14 mouse cellular contexts compared by ENCODE assay signal in the genomic region with DNA sequence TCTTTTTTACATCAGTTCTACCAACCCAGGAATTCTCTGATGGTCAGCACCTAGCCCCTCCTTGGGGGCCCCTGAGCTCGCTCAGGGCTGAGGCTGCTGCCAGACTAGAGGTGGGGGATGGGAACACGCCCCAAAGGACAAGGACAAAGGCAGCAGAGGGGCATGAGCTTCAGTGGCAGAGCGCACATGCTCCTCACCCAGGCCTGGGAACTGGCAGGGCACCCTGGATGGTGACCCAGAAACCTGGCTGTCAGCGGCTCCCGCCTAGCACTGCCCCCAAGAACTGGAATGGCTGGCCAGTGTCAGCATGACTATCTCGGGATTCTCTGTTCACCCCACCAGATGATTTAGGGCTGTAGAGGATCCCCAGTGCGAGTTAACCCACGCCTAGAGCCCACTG. TPM values are rescaled to one million over a fixed set of nuclear protein-coding genes. Genes with fewer than 3 reads are reported as not detected.
DNase-seq lines count a peak whose midpoint lies in the region; ATAC-seq lines count a peak whose summit lies in the region.
"Had no signal": no experiment of that assay in that cellular context is flagged by ENCODE, and none has a peak within 500 bp of the region (broad histone marks: within the 10 kb centered on the region; RNA-seq: fewer than 3 reads in every experiment).

No protein-coding gene starts in this region.

- H3K9ac ChIP-seq in kidney, embryonic 16.5 days (replicated peaks; ENCODE audit: low read length) = peak overlapping the region; percentile 28; the same call in 1 of the 2 replicates
- H3K9ac ChIP-seq in forebrain, embryonic 14.5 days (ENCODE audit: low read length) = 0 out of 2 replicates have a peak overlapping the region, but pooled peaks have one; percentile 13
- H3K9ac ChIP-seq in neural tube, embryonic 11.5 days (ENCODE audit: low read length) = peak overlapping the region; percentile 29
- H3K9ac ChIP-seq: heart, embryonic 13.5 days; liver, postnatal 0 days; midbrain, embryonic 12.5 days had no signal

- no peak for ATAC-seq in kidney, embryonic 16.5 days (ENCODE audit: low FRiP score, low TSS enrichment)
- peak; percentile 54; the same call in 1 of the 2 replicates for ATAC-seq in forebrain, embryonic 14.5 days
- ATAC-seq in neural tube, embryonic 11.5 days (ENCODE audit: insufficient read depth, low FRiP score, low TSS enrichment) = no peak
- ATAC-seq: liver, postnatal 0 days; Patski had no signal

- H3K4me3 ChIP-seq in kidney, embryonic 16.5 days (ENCODE audit: low read length) = no peak overlapping the region
- no peak overlapping the region for H3K4me3 ChIP-seq in forebrain, embryonic 14.5 days (ENCODE audit: low read depth, low read length)
- H3K4me3 ChIP-seq in neural tube, embryonic 11.5 days (ENCODE audit: low read depth, low read length) = no peak overlapping the region
- H3K4me3 ChIP-seq: heart, embryonic 13.5 days; midbrain, embryonic 12.5 days had no signal

- WGBS in kidney, embryonic 16.5 days = 48% methylated on average over 8 of the region's 8 CpGs
- 37% methylated on average over 8 of the region's 8 CpGs for WGBS in forebrain, embryonic 14.5 days
- 53% methylated on average over 8 of the region's 8 CpGs for WGBS in neural tube, embryonic 11.5 days

- no peak overlapping the region for H3K27ac ChIP-seq in kidney, embryonic 16.5 days (ENCODE audit: low read length)
- H3K27ac ChIP-seq in forebrain, embryonic 14.5 days (ENCODE audit: low read depth, low read length) = no peak overlapping the region
- peak overlapping the region; percentile 42; the same call in 1 of the 2 replicates for H3K27ac ChIP-seq in neural tube, embryonic 11.5 days (ENCODE audit: low read depth, low read length)
- H3K27ac ChIP-seq: heart, embryonic 13.5 days; kidney, postnatal 0 days; midbrain, embryonic 12.5 days had no signal

- H3K27me3 ChIP-seq in kidney, embryonic 16.5 days (ENCODE audit: insufficient read depth, low read length) = no peaks in the 10 kb centered on the region
- no peaks in the 10 kb centered on the region for H3K27me3 ChIP-seq in forebrain, embryonic 14.5 days (replicated peaks; ENCODE audit: control insufficient read depth, insufficient read depth, low read length)
- H3K27me3 ChIP-seq in neural tube, embryonic 11.5 days (ENCODE audit: control insufficient read depth, insufficient read depth, low read length) = no peaks in the 10 kb centered on the region
- H3K27me3 ChIP-seq: Patski had no signal

- peak; percentile 63 to 66 for DNase-seq in cerebellum, postnatal 10 days
- DNase-seq in cerebellum, postnatal 4 days (ENCODE audit: low spot score in 2 of 2) = no peak
- DNase-seq in kidney, postnatal 10 days = no peak
- DNase-seq in forebrain, embryonic 14.5 days (ENCODE audit: low spot score) = peak; percentile 20
- no peak for DNase-seq in neural tube, embryonic 11.5 days (ENCODE audit: low spot score)
- no peak for DNase-seq in thymus, postnatal 10 days (ENCODE audit: low spot score in 2 of 2)
- DNase-seq in right cerebral cortex, postnatal 36 days (ENCODE audit: low spot score in 2 of 2) = no peak
- DNase-seq: liver, postnatal 0 days had no signal

- H3K36me3 ChIP-seq in kidney, embryonic 16.5 days (ENCODE audit: insufficient read depth, low read length) = no peaks in the 10 kb centered on the region
- no peaks in the 10 kb centered on the region for H3K36me3 ChIP-seq in forebrain, embryonic 14.5 days (ENCODE audit: control insufficient read depth, insufficient read depth, low read length)
- H3K36me3 ChIP-seq in neural tube, embryonic 11.5 days (ENCODE audit: control insufficient read depth, insufficient read depth, low read length) = no peaks in the 10 kb centered on the region
- H3K36me3 ChIP-seq: heart, embryonic 13.5 days; midbrain, embryonic 12.5 days had no signal

- H3K9me3 ChIP-seq in kidney, embryonic 16.5 days (ENCODE audit: low read length) = no peaks in the 10 kb centered on the region
- no peaks in the 10 kb centered on the region for H3K9me3 ChIP-seq in forebrain, embryonic 14.5 days (replicated peaks; ENCODE audit: control insufficient read depth, low read length)
- no peaks in the 10 kb centered on the region for H3K9me3 ChIP-seq in neural tube, embryonic 11.5 days (ENCODE audit: control insufficient read depth, low read length)
- H3K9me3 ChIP-seq: heart, embryonic 13.5 days; midbrain, embryonic 12.5 days had no signal

- H3K4me2 ChIP-seq in kidney, embryonic 16.5 days (replicated peaks; ENCODE audit: low read depth, low read length) = no peak overlapping the region
- H3K4me2 ChIP-seq in forebrain, embryonic 14.5 days (ENCODE audit: low read length) = no peak overlapping the region
- no peak overlapping the region for H3K4me2 ChIP-seq in neural tube, embryonic 11.5 days (ENCODE audit: low read depth)
- H3K4me2 ChIP-seq: heart, embryonic 13.5 days; midbrain, embryonic 12.5 days had no signal

- peaks cover 16% of the 10 kb centered on the region for H3K4me1 ChIP-seq in kidney, embryonic 16.5 days (ENCODE audit: insufficient read depth, low read length)
- peaks cover 7% of the 10 kb centered on the region for H3K4me1 ChIP-seq in forebrain, embryonic 14.5 days (ENCODE audit: control insufficient read depth, insufficient read depth, low read length)
- H3K4me1 ChIP-seq in neural tube, embryonic 11.5 days (ENCODE audit: control insufficient read depth, insufficient read depth, low read length) = peaks cover 10% of the 10 kb centered on the region; the same call in 1 of the 2 replicates

RNA-seq across cellular contexts. Expression of gene Hmga1, which starts 7.1 kb away (rescaled TPM):
- polyA plus RNA-seq in kidney, embryonic 16.5 days (2015; fragmentation: Nextera tagmentation; extraction: Ambion mirVana) = 257 and 279 TPM in 2 replicates
- polyA plus RNA-seq in forebrain, embryonic 14.5 days (2014; fragmentation: Nextera tagmentation; extraction: Ambion mirVana) = 132 TPM in 2 replicates
- 425 and 456 TPM in 2 replicates for polyA plus RNA-seq in neural tube, embryonic 11.5 days (2014; fragmentation: Nextera tagmentation; extraction: Ambion mirVana)

RNA-seq across cellular contexts. Expression of gene AI413582, which starts 16.3 kb away (rescaled TPM):
- polyA plus RNA-seq in kidney, embryonic 16.5 days (2015; fragmentation: Nextera tagmentation; extraction: Ambion mirVana) = 20.2 and 23.4 TPM in 2 replicates
- 44.6 and 46.2 TPM in 2 replicates for polyA plus RNA-seq in forebrain, embryonic 14.5 days (2014; fragmentation: Nextera tagmentation; extraction: Ambion mirVana)
- 19.3 and 24.4 TPM in 2 replicates for polyA plus RNA-seq in neural tube, embryonic 11.5 days (2014; fragmentation: Nextera tagmentation; extraction: Ambion mirVana)

RNA-seq across cellular contexts. Expression of gene Grm4, which starts 28.0 kb away (rescaled TPM):
- 0.91 and 1.2 TPM in 2 replicates for polyA plus RNA-seq in kidney, embryonic 16.5 days (2015; fragmentation: Nextera tagmentation; extraction: Ambion mirVana)
- polyA plus RNA-seq in forebrain, embryonic 14.5 days (2014; fragmentation: Nextera tagmentation; extraction: Ambion mirVana) = 2.0 and 2.4 TPM in 2 replicates
- 1.8 and 2.5 TPM in 2 replicates for polyA plus RNA-seq in neural tube, embryonic 11.5 days (2014; fragmentation: Nextera tagmentation; extraction: Ambion mirVana)
- polyA plus RNA-seq: C2C12; liver, postnatal 0 days had no signal

Comparison
In these comparisons a context has a peak if more than half of its experiments do, and no peak if none do; other contexts are left out.
1. DNase-seq: peak in cerebellum, postnatal 10 days (2 of 2) and forebrain, embryonic 14.5 days (single experiment); none in cerebellum, postnatal 4 days (0 of 2), kidney, postnatal 10 days (single experiment), neural tube, embryonic 11.5 days (single experiment), thymus, postnatal 10 days (0 of 2) and right cerebral cortex, postnatal 36 days (0 of 2).
2. Peak in every context shown above with its lines, with median percentiles within 50 percentile points of each other: H3K9ac ChIP-seq.